Mouse (Mus musculus): ENCODE measurements around the gene Dtnb.
"Not testable (repeated sequence)": the region's sequence is repeated elsewhere in the genome, so short reads cannot be mapped to it uniquely, and the experiment has no call there.

Gene Dtnb

DNA sequence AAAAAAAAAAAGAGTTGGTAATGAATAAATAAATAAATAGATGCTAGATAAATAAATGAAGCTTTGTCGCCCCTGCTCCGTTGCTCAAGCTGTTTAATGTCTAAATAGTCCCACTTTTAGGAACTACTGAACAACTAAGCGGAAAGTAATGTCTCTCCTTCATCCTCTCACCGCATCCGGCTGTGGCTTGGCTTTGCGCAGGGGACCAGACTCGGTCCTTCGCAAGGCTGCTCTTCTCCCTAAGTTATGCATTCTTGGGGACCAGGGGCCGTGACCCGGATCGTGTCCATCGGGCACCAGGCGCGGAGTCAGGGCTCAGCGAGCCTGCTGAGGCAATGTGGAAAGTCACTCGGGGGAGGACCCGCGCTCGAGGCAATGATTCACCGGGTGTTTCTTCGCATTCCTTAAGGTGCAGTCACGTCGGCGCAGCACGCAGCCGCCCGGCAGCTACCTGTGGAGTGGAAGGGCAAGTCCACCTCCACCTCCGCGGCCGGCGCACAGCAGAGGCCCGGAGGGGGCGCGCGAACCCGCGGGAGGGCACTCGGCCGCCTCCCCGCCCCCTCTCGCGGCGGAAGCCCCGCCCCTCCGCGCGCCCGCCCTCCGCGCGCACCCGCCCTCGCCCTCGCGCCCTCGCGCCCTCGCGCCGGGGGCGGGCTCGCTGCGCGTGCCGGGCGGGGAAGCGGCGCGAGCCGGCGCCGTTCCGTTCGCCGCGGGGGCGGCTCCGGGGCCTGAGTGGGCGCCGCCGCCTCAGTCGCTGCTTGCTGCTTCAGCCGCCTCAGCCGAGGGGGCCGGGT lies at the start of gene Dtnb:
Dtnb (plus strand) TSS at position 595 of the 794 bp plus-strand sequence.
- DNase-seq: peak; percentile 84

DNA sequence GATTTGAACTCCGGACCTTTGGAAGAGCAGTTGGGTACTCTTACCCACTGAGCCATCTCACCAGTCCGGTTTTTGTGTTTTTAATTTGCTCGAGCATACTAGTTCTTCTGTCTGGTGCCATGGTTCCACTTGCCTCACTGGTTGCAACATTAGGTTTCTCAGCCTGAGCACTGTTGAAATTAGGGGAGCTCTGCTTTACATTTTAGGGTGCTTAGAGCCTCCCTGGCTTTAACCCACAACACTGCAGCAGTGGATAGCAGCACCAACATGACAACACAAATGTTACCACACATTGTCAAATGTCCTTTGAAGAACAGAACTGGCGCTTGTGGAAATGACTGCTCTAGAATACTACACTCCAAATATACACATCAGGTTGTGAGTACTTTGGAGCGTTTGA lies 46.6 kb upstream of the Dtnb start:
- DNase-seq: no peak

- DNase-seq: not testable (repeated sequence)
Observed at GRCm38 (mm10) chr12:3535446-3535845, 36.7 kb upstream of the Dtnb start.

- no peak for DNase-seq
Observed at GRCm38 (mm10) chr12:3537616-3538015, 34.6 kb upstream of the Dtnb start.

DNA sequence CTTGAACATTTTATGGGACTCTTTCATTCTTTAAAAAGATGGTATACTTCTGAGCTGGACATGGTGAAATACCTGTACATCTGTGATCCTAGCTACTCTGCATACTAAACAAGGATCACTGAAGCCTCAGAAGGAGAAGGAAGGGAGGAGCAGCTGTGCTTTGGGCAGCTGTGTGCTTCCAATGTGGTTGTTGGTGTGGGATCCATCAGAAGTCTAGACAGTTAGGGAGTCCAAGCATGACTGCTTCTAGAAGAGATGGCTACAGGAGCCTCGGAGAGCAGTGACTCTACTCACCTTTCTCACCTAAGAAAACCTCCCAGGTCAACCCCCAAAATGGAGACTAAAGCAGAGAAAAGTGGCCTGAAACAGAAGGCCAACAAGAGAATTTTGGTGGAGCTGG lies 34.1 kb upstream of the Dtnb start:
- no peak for DNase-seq

- no peak for DNase-seq
Observed at GRCm38 (mm10) chr12:3539605-3540004, 32.6 kb upstream of the Dtnb start.

GRCm38 (mm10) chr12:3540871-3541270 lies 31.3 kb upstream of the Dtnb start:
- DNase-seq: no peak

DNA sequence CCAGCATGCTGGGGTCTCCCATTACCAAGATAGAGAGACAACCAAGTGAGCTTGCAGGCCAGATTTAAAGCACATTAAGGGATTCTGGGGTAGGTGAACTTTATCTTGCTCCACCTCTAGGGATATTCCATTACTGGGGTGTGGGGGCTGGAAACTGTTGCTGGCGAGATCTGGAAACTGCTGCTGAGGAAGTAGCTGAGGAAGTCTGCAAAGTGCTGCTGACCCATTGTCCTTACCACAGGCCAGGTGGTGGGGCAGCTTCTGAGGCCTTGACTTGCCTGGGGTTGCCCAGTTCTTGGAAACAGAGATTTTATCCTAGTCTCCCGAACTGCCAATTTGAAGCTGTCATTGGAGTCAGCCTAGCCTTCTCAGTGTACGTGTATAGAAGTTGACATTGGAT lies 26.7 kb upstream of the Dtnb start:
- DNase-seq: no peak

DNA sequence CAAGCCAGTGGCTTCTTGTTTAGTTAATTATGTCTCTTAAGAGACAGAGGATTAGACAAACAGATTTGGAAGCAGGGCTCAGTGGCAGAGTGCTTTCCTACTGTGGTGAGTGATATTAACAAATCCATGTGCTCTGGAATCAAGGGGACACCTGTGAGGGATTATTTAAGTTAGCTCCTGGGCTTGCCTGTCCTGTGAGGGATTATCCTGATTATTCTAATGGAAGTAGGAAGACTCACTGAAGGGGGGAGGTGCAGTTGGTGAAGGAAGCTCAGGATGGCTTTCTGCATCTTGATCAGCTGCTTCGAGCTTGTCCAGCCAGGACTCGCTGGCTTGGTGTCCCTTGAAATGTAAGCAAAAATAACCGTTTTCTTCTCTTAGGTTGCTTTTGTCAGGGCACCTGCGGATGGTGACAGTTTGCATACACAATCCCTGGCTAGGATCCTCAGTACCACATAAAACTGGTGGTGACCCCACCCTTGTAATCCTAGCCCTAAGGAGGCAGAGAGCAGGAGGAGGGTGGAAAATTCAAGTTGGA lies 26.0 kb upstream of the Dtnb start:
- DNase-seq: no peak

DNA sequence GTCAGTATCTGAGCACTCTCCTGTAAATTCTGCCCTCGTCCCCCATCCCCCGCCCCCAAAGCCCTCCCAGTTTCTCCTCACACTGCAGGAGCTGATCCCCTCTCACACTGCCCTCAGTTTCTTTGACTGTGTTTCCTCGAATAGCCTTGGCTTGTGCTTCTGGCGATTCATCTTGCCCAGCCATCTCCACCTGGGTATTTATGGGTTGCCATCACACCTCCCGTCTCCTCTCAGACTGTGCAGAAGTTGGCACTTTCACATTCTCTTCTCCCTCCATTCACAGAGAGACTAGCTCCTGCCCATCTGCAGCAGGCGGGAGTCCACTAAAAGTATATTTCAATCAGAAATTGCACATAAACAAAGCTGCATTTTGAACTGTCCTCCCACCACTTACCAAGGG lies 25.4 kb upstream of the Dtnb start:
- no peak for DNase-seq

DNA sequence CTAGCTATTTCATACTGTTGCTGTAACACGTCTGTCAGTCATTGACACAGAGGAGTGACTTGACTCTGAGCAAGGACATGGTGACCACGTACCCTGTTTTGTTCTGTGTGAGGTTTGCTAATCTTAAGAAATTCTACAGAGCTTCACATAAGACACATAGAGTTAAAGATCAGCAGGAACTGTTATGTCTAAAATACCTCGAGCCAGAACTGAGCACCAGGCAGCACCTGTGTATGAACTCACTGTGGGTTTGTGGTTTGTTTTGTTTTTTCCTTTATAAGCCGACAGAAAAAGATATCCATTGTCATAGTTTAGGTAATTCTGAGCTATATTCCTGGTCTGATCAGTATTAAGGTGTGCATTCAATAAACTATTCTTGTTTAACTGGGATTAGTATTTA lies 24.7 kb upstream of the Dtnb start:
- DNase-seq: no peak

- no peak for DNase-seq
Observed at GRCm38 (mm10) chr12:3547911-3548310, 24.3 kb upstream of the Dtnb start.

DNA sequence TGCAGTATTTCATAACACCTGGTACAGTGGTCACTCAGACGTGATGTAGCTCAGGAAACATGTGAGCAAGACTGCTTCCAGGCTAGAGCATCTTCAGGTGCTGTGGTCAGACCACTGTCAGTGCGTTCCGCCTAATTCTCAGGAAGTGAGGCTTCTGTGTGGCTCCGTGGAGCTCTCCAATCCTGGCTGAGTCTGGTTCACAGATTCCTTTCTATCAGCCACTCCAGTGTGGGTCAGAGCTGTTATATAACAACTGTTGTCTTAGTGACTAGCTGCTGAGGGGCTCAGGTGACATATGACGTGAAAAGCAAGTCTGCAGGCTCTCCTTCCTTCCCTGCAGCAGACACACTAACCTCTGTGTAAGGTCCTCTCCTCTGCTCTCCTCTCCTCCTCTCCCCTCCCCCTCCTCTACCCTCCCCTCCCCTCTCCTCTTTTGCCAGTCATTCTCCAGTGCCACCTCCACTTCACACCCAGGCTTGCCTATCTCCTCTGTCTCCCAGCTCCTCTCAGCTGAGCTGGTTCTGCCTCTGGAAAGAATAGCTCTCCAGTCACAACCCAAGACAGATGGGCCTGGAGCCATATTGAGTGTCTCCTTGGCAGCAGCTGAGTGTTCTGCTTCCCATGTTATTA lies 23.5 kb upstream of the Dtnb start:
- DNase-seq: peak; percentile 76

DNA sequence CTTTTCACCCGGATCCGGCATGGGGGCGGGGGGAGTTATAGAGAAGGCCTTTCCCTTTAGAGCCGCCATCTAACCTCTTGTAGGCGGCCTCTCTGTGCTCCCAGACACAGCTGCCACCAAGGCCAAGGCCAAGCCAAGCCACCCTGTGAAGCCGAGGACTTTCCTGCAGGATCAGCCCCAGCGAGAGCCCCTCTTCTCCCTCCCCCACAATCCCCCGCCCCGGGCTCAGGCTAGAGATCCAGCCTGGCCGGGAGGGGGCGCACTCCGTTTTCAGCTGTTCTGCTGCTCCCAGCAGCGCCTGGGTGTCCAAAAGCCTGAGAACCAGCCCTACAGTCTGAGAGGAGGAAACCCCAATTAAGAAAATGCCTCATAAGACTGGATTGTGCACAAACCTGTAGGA lies 21.9 kb upstream of the Dtnb start:
- DNase-seq: no peak

DNA sequence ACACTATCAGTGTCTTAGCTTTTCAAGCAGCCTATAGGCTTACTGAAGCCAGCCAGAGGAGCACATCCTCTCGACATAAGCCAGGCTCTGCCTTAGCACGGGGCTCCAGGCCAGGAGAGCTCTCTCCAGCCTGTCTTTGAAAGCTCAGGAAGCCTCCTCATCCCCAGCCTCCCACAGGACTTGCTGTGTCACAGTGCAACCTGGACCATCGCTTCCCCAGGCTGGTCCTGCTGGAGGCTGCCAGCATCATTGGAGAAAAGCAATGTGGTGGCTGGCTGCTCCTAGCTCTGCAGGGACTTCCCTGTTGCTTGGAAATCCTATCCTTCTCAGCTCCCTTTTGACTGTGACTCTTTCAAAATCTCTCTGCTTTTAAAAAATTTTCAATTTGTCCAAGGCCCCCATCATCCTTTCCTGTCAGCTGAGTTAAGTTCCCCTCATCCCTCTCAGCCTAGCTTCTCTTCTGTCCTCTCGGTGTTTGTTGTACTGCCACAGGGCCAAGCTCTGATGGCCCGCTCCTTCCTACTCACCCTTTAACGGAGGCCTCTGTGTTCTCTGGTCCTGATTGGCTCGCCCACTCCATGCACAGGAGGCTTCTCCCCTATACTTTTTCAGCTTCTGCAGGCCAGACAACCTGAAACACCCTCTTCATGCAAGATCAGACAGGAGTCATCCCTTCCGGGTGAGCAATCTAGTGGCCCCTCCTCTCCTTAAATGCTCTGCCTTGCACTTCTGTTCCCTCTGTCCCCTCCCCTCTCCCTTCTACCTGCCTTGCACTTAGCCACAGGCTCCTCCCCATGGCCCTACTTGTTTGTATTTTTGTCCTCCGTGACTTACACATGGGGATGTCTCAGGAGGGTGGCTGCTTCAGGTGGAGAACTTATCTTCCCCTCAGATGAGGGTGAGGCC lies 14.5 kb upstream of the Dtnb start:
- no peak for DNase-seq

DNA sequence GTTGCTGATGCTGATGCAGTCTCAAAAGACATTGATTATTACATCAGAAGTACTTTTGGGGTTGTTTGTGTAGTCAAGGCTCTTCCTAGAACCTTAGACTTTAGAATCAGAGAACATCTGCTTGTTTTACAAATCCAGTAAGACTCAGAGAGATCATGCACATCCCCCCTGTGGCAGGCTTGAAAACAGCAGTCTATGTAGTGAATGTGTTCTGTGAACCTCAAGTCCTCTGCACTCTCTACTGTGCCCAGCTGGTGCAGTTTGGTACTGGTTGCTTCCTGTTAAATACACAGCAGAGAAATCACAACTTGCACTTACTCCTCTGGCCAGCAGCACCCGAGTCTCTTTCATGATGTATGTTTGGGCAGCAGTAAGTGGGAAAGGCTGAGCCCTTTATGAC lies 11.6 kb upstream of the Dtnb start:
- peak; percentile 78 for DNase-seq

- DNase-seq: no peak
Observed at GRCm38 (mm10) chr12:3561032-3561431, 11.1 kb upstream of the Dtnb start.

DNA sequence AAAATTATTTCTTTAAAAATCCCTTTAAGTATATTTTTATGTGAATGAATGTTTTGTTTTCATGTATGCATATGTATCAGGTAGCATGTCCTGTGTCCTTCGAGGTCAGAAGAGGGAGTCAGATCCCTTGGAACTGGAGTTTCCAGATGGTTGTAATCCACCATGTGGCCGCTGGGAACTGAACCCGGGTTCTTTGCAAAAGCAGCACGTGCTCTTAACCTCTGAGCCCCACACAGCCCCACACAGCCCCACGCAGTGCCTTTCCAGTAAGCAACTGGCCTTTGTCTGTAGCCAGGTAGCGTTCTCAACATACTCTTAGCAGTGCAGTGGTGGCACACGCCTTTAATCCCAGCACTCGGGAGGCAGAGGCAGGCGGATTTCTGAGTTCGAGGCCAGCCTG lies 9.4 kb upstream of the Dtnb start:
- no peak for DNase-seq

DNA sequence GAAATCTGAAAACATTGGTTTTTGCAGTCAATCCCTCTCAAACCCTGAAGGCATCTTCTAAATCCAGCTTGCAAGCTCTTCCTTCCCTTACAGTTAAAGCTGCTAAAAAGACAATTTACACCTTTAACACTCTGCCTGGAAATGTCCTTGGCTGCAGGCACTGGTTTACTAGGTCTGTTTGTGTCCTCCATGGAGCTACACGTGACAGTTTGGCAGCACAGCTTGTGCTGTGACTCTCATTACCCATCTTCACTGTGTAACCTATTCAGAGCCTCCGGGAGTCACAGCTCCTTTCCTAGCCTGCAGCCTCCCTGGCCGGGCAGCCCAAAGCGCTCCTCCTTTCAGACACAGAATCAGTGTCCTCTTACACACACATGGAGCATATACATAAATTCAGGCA lies 8.5 kb upstream of the Dtnb start:
- DNase-seq: peak; percentile 51

DNA sequence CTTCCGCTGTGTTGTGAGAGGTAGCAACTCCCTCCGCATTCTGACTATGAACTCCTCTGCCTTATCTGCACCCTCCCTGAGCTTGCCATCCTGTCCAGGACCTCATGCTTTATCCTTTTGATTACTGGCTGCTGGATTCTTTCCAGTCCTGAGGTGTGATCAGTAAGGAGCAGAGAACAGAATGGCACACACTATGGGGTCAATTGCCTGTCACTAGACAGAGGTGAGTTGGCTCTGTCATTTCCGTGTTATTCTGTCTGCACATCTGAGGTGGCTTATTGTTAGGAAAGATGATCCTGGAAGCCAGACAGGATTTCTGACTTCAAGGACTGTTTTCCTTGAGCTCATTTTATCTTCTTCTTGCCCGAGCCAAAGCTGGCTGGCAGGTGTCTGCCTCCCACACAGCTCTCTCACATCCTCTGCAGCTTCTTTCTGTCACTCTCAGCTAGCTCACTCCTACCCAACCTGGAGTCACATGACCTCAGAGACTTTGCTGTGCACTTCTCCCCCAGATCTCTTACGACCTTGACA lies 3.7 kb upstream of the Dtnb start:
- DNase-seq: peak; percentile 90

DNA sequence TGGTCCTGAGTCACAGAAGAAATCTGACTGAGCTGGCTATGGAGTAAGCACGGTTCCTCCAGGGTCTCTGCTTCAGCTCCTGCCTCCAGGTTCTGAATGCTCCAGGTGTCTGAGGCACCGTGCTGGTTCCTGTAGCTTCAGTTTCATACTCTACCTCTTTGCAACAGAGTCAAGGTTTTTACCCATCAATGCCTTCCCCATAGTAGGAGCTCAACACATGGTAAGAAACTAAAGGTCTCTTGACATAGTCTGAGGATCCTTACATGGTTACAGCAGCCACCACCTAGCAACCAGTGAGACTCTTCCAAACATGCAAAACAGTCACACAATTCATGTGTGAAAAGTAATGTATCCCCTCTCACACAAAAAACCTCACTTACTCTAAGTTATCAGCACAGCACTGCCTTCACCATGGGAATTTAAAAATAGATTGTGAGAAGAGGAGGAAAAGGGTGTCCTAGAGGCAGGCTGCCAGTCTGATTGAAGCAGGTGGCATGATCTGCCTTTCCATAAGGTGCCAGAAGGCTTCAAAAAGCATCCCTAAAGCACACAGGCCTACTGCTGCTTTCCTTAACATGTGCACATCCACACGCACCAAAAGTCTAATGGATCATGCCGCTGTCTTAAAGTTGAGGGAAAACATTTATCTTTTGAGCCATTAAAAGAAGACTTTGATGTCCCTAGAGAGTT lies 1.3 kb upstream of the Dtnb start:
- peak; percentile 68 for DNase-seq
